Mouse (Mus musculus): ENCODE measurements around the gene Uncx. TPM values are rescaled to one million over a fixed set of nuclear protein-coding genes. Genes with fewer than 3 reads are reported as not detected.
A peak's percentile ranks its signal among the peaks of the same experiment; 100 is the strongest.

Gene Uncx
- total and polyA plus RNA-seq, 2 experiments from 2014 or later: 2.8 to 5.8 TPM

- Histone ChIP-seq H3K27me3 (ENCODE audit: insufficient read depth, low read length) (peaks cover 9% of the 10 kb centered on the region), H3K27ac (ENCODE audit: low read depth, low read length) (no peak overlapping the region), H3K4me2 (ENCODE audit: low read depth) (no peak overlapping the region), H3K4me1 (ENCODE audit: insufficient read depth) (no peaks in the 10 kb centered on the region), H3K9ac (no peak overlapping the region), H3K9me3 (ENCODE audit: low read length) (no peaks in the 10 kb centered on the region), H3K4me3 (ENCODE audit: low read depth, low read length) (no peak overlapping the region), H3K36me3 (ENCODE audit: insufficient read depth) (no peaks in the 10 kb centered on the region)
- 26% methylated on average over 5 of the region's 5 CpGs for WGBS
- DNase-seq: no peak
- no peak for TF ChIP-seq CTCF (IDR thresholded peaks at IDR 0.05; ENCODE audit: low read depth)
- no peak for ATAC-seq
Observed at GRCm38 (mm10) chr5:139506207-139506606, 37.1 kb upstream of the Uncx start.

- TF ChIP-seq CTCF (IDR thresholded peaks at IDR 0.05; ENCODE audit: low read depth): peak; percentile 38; the same call in 1 of the 2 replicates
- Histone ChIP-seq H3K9me3 (ENCODE audit: low read length) (no peaks in the 10 kb centered on the region), H3K4me1 (ENCODE audit: insufficient read depth) (no peaks in the 10 kb centered on the region), H3K4me2 (ENCODE audit: low read depth) (no peak overlapping the region), H3K27ac (ENCODE audit: low read depth, low read length) (no peak overlapping the region), H3K9ac (no peak overlapping the region), H3K36me3 (ENCODE audit: insufficient read depth) (no peaks in the 10 kb centered on the region), H3K4me3 (ENCODE audit: low read depth, low read length) (no peak overlapping the region), H3K27me3 (ENCODE audit: insufficient read depth, low read length) (peaks cover 11% of the 10 kb centered on the region)
- no peak for ATAC-seq
- 14% methylated on average over 17 of the region's 17 CpGs for WGBS
- DNase-seq: no peak
Observed at GRCm38 (mm10) chr5:139510682-139511366, 32.5 kb upstream of the Uncx start.

GRCm38 (mm10) chr5:139512201-139512600 lies 31.1 kb upstream of the Uncx start:
- WGBS: 88% methylated on average over 4 of the region's 4 CpGs
- H3K4me3 ChIP-seq (ENCODE audit: low read depth, low read length): no peak overlapping the region
- no peak overlapping the region for H3K4me2 ChIP-seq (ENCODE audit: low read depth)
- no peaks in the 10 kb centered on the region for H3K36me3 ChIP-seq (ENCODE audit: insufficient read depth)
- no peak overlapping the region for H3K9ac ChIP-seq
- DNase-seq (no peak), ATAC-seq (no peak)
- TF ChIP-seq CTCF (IDR thresholded peaks at IDR 0.05; ENCODE audit: low read depth): no peak
- no peaks in the 10 kb centered on the region for H3K9me3 ChIP-seq (ENCODE audit: low read length)
- H3K27ac ChIP-seq (ENCODE audit: low read depth, low read length): no peak overlapping the region
- peaks cover 11% of the 10 kb centered on the region for H3K27me3 ChIP-seq (ENCODE audit: insufficient read depth, low read length)
- H3K4me1 ChIP-seq (ENCODE audit: insufficient read depth): no peaks in the 10 kb centered on the region

GRCm38 (mm10) chr5:139516281-139516680 lies 27.0 kb upstream of the Uncx start:
- no peak for TF ChIP-seq CTCF (IDR thresholded peaks at IDR 0.05; ENCODE audit: low read depth)
- no peak overlapping the region for H3K4me3 ChIP-seq (ENCODE audit: low read depth, low read length)
- WGBS: 18% methylated on average over 11 of the region's 11 CpGs

GRCm38 (mm10) chr5:139520069-139520834 lies 23.0 kb upstream of the Uncx start:
- Histone ChIP-seq H3K4me2 (ENCODE audit: low read depth) (no peak overlapping the region), H3K36me3 (ENCODE audit: insufficient read depth) (no peaks in the 10 kb centered on the region), H3K27ac (ENCODE audit: low read depth, low read length) (no peak overlapping the region), H3K4me3 (ENCODE audit: low read depth, low read length) (no peak overlapping the region), H3K9me3 (ENCODE audit: low read length) (no peaks in the 10 kb centered on the region), H3K9ac (no peak overlapping the region), H3K27me3 (ENCODE audit: insufficient read depth, low read length) (no peaks in the 10 kb centered on the region; the same call in 1 of the 2 replicates), H3K4me1 (ENCODE audit: insufficient read depth) (no peaks in the 10 kb centered on the region)
- 27% methylated on average over 14 of the region's 14 CpGs for WGBS
- no peak for TF ChIP-seq CTCF (IDR thresholded peaks at IDR 0.05; ENCODE audit: low read depth)
- ATAC-seq (no peak), DNase-seq (no peak)

More at GRCm38 (mm10) chr5:139516281-139516680, 27.0 kb upstream of the Uncx start:
- H3K9ac ChIP-seq: no peak overlapping the region
- peaks cover 2% of the 10 kb centered on the region; the same call in 1 of the 2 replicates for H3K27me3 ChIP-seq (ENCODE audit: insufficient read depth, low read length)
- ATAC-seq (peak; percentile 20; the same call in 1 of the 2 replicates), DNase-seq (peak; percentile 33)
- H3K36me3 ChIP-seq (ENCODE audit: insufficient read depth): no peaks in the 10 kb centered on the region
- H3K4me2 ChIP-seq (ENCODE audit: low read depth): no peak overlapping the region
- H3K9me3 ChIP-seq (ENCODE audit: low read length): no peaks in the 10 kb centered on the region
- H3K27ac ChIP-seq (ENCODE audit: low read depth, low read length): no peak overlapping the region
- no peaks in the 10 kb centered on the region for H3K4me1 ChIP-seq (ENCODE audit: insufficient read depth)

- no peak for ATAC-seq
- DNase-seq: no peak
Observed at GRCm38 (mm10) chr5:139521987-139522386, 21.3 kb upstream of the Uncx start.

GRCm38 (mm10) chr5:139528851-139529250 lies 14.4 kb upstream of the Uncx start:
- no peaks in the 10 kb centered on the region for H3K36me3 ChIP-seq (ENCODE audit: insufficient read depth)
- 57% methylated on average over 7 of the region's 7 CpGs for WGBS
- no peak overlapping the region for H3K27ac ChIP-seq (ENCODE audit: low read depth, low read length)
- TF ChIP-seq CTCF (IDR thresholded peaks at IDR 0.05; ENCODE audit: low read depth): no peak
- ATAC-seq: no peak
- H3K4me3 ChIP-seq (ENCODE audit: low read depth, low read length): no peak overlapping the region
- no peak for DNase-seq
- no peaks in the 10 kb centered on the region for H3K4me1 ChIP-seq (ENCODE audit: insufficient read depth)
- H3K27me3 ChIP-seq (ENCODE audit: insufficient read depth, low read length): peaks cover 13% of the 10 kb centered on the region
- no peak overlapping the region for H3K9ac ChIP-seq
- no peaks in the 10 kb centered on the region for H3K9me3 ChIP-seq (ENCODE audit: low read length)
- H3K4me2 ChIP-seq (ENCODE audit: low read depth): no peak overlapping the region

More at GRCm38 (mm10) chr5:139521987-139522386, 21.3 kb upstream of the Uncx start:
- Histone ChIP-seq H3K4me1 (ENCODE audit: insufficient read depth) (no peaks in the 10 kb centered on the region), H3K4me3 (ENCODE audit: low read depth, low read length) (no peak overlapping the region), H3K27me3 (ENCODE audit: insufficient read depth, low read length) (no peaks in the 10 kb centered on the region; the same call in 1 of the 2 replicates), H3K9ac (no peak overlapping the region), H3K4me2 (ENCODE audit: low read depth) (no peak overlapping the region), H3K9me3 (ENCODE audit: low read length) (no peaks in the 10 kb centered on the region), H3K36me3 (ENCODE audit: insufficient read depth) (no peaks in the 10 kb centered on the region), H3K27ac (ENCODE audit: low read depth, low read length) (no peak overlapping the region)
- WGBS: 74% methylated on average over 10 of the region's 10 CpGs
- TF ChIP-seq CTCF (IDR thresholded peaks at IDR 0.05; ENCODE audit: low read depth): no peak

Data from forebrain, postnatal 0 days (tissue).